Mouse (Mus musculus): Measurements from ENCODE around the gene Ucma.

DNA sequence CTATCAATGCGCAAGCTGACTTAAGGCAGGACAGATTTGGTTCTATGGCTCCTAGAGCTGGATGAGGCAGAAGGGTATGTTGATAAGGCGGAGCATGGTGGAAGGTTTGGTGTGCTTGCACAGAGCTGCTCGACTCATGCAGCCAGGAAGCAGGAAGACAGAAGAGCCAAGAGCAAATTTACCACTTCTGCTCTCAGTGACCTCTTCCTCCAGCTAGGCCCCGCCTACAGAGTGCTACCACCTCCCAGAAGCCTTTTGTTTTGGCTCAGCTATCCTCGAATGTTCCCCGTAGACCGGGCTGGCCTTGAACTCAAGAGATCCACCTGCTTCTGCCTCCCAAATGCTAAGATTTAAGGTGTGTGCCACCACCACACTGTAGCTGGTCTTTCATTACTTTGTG, 38.7 kb downstream of the Ucma start:
- TF ChIP-seq POLR2A (IDR thresholded peaks at IDR 0.05; ENCODE audit: control insufficient read depth, low read depth, low read length): no peak
- no peak for TF ChIP-seq CTCF (IDR thresholded peaks at IDR 0.05; ENCODE audit: control insufficient read depth, insufficient read depth, insufficient replicate concordance, low read depth, low read length)
